Mouse (Mus musculus) liver (tissue): ENCODE results near the gene Arhgap29.

ENCODE experiments used
- DNase-seq: peaks from one replicate; pipeline ENCODE4 v3.0.0-alpha.2; 2020; ENCODE audit warnings: mixed read lengths

Gene Arhgap29

DNA sequence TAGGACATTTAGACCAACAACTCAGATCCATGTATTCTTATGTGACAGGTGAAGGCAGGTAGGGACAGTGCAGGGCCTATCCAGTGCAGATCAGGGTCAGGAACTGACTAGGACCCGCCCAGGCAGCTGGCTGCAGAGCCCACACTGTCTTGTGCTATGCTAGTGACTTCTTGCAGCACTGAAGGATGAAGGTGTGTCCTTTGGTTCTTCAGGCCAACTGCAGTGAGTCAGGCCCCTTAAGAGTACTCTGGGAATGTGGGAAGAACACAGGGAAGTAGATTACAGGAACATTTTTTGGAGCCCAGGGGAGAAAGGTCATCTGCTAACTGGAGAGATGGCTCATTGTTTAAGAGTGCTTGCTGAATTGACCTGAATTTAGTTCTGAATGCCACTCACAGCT lies 60.1 kb downstream of the Arhgap29 start:
- DNase-seq, result no peak

DNA sequence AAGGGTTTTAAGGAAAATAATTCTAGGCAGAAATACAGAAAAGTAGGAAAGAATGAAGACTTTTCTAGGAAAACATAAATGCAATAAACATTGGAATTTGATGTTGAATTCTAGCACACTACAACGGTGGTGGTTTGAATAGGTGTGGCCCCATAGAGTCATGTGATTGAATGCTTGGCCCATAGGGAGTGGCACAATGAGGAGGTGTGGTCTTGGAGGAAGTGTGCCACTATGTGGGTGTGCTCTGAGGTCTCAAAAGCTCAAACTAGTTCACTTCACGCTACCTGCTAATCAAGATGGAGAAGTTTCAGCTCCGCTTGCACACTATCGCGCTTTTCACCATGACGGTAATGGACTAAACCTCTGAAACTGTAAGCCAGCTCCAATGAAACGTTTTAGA lies 66.1 kb downstream of the Arhgap29 start:
- no peak for DNase-seq

DNA sequence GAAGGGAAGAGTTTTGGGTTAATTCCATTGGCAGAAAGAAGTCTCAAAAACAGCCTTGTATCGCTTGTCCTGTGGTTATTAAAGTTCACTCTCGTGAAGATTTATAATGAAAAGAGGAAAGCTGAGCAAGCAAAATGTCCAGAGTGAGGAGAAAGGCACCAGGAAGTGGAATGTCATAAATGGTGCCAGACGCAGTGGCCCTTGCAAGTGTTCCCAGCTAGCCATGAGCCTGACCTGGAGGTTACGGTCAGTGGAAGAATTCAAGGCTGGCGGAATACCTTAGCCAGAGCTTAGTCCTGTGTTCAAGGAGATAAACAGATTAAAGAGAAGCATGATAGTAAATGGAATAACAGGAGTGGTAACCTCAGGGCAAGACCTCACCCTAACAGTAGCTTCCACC lies 66.8 kb downstream of the Arhgap29 start:
- no peak for DNase-seq

DNA sequence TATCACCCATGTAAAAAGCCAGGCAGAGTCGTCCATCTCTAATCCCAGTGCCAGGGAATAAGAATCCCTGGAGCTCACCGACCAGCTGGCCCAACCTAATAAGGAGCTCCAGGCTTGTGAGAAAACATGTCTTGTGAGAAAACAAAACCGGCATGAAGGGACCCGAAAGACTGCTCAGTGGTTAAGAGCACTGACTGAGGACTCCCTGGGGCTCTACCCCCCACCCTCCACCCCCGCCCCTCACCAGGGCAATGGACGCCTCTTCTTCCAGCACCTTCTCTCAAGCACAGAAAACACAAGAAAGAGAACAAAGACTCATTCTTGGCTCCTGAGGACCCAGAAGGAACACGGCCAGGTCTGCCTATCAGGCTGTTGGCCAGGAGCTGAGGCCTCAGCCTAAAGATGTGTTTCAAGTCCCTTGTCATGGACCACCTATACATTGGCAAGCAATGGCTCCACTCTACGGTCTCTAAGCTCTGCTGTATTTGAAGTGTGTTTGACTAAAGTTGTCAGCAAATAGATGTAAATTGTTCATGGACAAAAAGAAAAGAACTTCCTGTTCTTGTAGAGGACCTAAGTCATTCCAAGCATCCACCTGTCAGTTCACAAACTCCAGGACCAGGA lies 68.8 kb downstream of the Arhgap29 start:
- no peak for DNase-seq

DNA sequence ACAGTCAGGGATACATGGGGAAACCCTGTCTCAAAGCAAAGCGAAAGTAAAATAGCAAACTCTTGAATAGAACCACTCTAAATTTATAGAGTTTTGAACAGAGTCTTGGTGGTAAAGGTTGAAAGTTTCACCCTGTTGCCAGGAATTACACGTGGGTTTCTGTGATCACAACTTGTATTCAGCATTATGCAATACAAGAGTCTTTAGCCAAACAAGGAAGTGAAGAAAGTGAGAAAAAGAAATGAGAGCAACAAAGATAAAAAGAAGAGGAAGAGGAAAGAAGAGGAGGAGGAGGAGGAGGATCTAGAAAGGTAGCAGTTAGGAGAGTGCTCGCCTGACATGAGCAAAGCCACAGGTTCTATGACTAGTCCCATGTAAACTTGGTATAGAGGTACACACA lies 70.0 kb downstream of the Arhgap29 start:
- no peak for DNase-seq

DNA sequence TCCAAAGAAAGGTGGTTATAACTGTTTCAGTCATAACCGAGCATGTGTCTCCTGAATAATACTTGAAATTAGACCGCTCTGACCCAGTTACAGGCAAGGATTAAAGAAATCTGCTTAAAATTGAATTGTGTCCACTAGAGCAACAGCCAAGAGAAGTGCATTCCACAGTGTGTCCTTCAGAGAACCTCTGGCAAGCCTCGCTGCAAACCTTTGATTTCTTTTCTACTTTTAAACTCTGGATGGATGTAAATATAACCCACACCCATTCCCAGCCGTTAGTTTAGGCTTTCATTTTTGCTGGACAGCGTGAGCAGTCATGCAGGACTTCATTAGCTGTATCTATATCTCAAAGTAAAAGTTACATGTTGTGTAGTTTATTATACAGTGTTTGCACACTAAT lies 74.3 kb downstream of the Arhgap29 start:
- DNase-seq, result no peak

DNA sequence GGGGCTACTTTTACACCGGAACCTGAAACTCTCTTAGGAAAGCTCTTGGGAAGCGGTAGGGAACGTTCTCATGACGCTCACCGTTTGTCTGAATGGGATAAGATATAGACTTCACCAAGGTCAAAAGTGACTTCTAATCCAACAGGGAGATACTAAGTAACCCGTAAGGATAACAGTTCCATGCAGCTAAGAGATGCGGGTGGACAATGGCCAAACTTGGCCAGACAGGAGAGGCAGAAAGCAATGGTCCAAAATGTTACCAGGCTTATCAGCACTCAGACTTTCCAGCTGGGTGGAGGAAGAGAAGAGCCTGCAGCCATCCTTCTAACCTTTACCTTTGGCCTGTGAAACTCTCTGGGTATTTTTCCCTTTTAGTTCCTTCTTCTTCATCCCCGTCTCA lies 75.4 kb downstream of the Arhgap29 start:
- DNase-seq, result no peak

DNA sequence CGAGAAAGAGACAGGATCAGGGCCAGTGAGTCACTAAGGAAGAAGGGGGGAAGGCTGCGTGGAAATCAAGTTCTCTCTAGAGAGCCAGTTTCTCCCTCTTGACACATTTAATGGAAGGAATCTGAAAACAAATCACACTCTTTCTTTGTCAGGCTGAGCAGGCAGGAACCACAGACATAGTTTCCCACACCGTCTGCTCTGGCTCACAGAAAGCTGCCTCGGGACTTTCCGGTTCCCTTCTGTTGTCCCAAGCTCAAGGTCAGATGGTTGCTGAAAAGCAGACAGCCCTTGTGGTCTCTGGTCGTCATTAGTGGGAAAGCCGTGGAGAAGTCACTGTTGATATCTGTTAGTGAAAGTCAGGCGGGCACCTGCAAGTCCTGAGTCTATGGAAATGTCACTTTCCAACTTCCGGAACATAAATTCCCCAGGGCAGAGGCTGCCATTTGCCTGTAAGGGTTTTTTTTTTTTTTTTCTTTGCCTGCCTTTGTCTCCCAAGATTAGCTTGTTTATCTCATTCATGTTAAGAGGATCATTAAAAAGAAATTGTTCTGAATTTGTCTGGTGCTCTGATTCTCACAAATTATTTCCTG lies 81.0 kb downstream of the Arhgap29 start:
- no peak for DNase-seq

DNA sequence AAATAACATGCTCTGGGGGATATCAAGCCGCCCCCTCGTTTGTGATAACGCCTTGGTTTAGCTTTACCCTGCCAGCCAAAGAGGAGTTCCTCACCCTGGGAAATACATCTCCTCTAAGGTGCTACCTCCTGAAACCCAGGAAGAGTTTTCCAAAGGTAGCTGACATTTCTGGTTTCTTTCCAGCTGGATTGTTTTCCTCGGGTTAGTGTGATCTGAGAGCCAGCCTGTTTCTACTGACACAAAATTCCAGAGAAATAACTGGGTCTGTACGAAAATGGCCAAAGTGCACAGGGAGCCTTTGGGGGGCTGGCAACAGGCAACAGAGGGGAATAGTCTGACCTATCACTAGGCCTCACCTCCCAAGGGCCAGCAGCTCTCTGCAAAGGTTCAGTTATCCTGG lies 81.9 kb downstream of the Arhgap29 start:
- no peak for DNase-seq

DNA sequence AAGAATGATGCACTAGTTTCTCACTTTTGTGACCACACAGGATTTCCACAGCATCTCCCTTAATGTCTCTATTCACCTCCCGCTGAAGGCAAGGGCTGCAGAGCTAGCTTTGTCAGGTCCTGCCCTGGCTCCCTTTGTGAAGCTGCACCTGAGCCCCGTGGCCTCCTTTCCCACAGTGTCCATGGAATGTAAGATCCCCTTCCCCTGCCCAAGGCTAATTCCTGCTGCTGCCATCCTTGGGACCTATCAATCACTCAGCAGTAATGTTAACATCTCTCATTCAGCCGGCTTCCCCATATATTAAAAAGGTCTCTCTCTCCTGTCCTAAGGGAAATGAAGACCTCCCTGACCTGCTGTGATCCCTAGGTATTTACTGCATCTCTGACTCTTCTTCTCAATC lies 82.8 kb downstream of the Arhgap29 start:
- no peak for DNase-seq

DNA sequence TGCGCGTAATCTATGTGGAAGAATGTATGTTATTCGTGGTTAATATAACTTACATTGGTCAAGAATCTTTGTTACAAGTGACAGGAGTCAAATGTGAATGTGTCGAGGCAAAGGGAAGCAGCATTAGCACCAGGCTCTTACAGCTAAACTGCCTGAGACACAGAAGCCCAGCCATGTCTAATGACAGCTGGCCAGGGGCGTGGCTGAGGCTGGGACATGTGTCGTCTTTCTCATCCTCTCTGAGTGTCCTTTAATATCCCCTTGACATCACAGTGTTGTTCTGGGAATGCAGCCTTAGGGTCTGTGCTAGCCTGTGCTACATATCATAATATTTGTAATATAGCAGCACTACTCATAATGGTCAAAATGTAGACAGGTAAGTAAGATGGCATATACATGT lies 88.2 kb downstream of the Arhgap29 start:
- no peak for DNase-seq

DNA sequence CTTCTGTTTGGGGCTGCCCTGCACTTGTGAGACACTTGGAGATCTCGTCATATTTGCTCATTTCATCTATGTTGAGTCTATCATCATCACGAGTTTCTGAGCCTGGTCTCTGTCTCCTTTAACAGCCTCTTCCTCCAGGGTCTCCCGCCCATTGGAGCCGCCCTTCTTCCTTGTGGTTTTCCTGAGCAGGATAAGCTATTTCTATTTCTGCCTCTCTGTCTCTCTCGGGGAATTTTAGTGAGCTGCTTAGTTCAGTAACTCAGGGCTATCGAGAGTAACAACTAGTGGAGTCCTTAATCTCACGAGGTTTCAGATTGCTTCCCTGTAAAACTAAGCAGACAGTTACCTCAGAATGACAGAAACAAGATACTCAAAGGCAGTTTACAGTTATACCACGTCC lies 90.8 kb downstream of the Arhgap29 start:
- DNase-seq, result no peak

DNA sequence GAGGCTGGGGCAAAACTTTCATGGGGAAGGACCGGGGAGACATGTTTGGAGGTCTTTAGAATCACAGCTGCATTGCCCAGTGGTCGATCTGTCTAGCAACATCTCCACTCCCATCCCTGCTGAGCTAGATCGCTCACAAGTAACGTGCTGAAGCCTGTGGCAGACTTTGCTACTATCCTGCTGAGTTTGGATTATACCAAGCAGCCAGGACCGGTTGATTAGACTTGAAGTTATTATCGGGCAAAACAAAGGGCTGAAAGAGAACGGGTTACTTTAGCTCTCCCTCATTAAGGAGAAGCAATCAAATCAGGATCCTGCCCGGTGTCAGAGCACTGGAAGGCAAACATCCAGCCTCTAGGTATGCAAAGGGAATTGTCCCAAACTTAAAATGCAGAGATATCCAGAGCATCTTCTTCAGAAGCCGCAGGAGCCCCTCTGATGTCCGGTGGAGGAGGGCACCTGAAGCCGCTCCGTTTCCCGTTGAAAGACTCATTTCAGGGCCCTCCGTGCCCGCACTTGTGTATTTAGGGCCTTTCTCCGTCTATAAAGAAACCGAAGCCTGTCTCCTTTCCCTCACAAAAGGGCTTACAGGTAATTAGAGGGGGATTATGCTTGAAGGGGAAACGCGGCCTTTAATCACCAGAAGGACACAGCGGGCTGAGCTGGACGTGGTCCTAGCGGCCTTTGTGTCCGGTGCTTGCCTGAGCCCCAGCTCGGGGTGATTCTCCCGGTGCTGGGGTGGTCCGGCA lies 91.6 kb downstream of the Arhgap29 start, which contains the start of gene Abca4:
Abca4 (plus strand) TSS at position 645 of the 749 bp plus-strand sequence.
- DNase-seq, result no peak

DNA sequence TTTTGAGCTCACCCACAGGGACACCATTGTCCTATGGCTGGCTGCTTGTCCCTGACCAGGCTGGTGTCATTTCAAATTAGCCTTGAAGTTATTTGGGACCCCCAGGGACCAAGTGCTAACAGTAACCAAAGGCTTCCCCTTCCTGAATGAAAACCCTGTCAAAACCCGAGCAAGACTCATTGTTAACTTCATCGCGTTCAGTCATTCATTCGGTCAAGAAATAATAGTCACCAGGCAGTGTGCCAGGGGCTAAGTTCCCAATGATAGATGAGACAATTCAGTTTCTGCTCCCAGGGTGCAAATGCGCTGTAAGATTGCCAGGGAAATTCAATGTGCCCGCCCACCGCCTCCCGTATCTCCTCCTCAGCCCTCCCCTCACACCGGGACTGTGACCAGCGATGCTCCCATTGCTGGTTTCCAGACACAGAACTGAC lies 93.9 kb downstream of the Arhgap29 start:
- no peak for DNase-seq

DNA sequence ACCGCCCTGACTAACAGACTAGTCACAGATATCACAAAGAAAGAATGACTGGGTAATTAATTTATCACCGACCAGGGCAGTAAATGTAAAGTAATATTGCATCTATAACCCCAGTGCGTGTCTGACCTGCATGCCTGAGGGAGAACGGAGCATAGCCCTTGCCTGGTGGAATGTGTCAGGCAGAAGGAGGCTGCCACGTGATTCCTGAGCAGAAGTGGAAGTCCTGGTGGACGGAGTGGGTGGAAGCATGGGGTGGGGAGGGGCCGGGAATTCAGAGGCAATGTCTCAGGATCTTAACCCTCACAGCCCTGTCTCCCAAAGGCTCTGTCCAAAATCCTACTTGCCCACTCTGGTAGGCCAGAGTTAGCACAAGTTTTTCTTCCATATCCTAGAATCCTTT lies 95.1 kb downstream of the Arhgap29 start:
- no peak for DNase-seq

DNA sequence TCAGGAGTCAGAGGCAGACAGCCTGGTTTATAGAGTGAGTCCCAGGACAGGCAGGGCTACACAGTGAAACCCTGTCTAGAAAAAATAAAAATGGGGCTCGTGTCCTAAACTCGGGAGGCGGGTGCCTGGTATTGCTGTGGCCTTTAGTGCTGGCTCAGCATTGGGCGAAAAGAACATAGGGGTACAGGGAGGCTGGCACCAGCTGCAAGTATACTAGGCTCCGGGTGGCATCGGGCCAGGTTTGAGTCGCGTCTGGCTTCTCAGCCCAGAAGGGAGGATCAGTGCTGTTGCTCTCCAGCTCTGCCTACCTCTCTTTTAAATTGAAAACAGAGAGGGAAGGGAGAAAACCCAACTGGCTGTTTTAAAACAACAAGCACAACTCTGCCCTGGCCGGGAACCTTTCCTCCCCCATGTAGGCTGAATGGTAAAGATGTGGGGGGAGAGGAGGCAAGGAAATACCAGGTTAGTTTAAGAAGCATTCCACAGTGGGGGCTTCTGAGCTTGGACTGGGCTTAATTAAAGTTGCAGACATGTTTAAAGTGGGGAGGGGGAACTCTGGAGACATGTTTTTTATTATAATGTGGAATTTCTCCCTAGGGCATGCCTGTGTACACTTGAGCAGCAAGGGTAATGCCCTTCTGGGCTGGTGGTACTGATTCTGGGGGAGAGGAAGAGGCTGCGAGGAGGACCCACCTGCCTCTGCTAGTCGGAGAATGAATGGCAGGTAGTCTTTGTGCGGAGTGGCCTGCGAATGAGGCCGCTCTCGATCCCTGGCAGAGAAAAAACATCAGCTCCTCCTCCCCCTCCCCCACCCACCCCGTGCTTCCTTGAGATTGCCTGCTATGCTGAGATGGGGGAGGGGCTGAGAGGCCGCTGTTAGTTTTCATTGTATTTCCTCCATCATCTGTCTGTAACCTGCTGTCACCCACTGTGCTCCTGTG lies 95.8 kb downstream of the Arhgap29 start:
- peak; percentile 55 for DNase-seq

DNA sequence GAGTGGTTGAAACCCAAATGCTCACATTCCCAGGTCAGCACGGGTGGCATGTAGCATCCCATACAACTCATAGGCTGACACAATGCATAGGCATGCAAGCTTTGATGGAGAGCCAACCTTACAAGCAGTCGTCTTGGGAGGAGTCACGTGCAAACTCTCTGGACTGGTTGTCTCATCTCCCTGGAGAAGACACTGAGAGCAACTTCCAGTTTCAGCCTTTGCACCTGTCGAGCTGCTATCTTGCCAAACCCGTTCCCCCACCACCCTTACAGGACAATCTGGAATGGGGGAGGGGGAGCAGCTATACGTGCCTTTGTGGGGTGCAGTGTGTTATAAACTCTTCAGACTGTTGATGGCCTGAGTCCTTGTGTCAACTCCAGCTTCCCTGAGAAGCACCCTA lies 96.8 kb downstream of the Arhgap29 start:
- no peak for DNase-seq

DNA sequence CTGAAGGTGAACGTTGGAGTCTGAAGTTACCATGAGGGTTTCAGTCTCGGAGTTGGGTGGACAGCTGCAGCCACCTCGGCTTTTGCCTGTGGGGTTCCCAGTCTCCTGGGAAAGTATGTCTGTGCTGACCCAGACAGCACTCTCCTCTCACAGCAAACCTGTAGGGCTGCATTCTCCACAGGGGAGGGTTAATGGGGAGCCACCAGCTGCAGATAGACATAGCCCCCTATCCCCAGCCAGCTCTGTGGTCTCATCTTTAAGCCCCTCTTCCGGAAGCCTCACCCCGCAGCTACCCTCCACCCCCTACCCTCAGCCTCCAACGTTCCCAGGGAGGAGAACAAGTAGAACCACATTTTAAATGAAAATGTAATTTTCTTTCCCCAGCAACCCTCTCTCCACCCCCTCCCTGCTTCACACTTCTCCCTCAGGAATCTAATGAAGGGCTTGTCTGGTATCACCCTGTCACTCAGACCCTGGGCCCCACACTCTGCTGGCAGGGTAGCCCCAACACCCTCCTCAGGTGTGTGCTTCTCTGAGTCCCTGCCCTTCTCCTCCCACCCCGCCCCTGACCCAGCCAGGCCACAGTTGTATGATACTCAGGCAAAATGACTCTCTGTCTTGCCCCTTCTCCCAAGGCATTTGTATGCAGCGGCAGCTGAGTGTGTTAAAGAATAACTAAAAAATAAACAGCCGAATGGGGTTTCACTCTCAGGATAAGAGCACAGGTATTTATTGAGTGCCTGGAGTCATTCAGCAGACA lies 106.3 kb downstream of the Arhgap29 start:
- DNase-seq, result no peak

DNA sequence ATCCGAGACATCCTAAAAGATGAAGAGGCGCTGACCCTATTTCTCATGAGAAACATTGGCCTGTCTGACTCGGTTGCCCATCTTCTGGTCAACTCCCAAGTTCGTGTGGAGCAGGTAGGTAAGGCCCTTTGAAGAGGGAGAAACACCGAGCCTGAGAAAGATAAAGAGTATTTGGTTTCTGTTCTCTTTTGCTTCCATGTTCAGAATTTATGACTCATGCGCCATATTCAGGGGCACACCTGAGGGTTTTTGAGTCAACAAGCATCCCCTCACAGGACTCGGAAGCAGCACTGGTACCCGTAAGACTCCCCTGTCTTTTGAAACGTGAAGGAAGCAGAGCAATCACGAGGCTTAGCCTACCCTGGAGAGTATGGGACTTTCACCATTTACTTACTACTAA lies 110.2 kb downstream of the Arhgap29 start:
- no peak for DNase-seq

DNA sequence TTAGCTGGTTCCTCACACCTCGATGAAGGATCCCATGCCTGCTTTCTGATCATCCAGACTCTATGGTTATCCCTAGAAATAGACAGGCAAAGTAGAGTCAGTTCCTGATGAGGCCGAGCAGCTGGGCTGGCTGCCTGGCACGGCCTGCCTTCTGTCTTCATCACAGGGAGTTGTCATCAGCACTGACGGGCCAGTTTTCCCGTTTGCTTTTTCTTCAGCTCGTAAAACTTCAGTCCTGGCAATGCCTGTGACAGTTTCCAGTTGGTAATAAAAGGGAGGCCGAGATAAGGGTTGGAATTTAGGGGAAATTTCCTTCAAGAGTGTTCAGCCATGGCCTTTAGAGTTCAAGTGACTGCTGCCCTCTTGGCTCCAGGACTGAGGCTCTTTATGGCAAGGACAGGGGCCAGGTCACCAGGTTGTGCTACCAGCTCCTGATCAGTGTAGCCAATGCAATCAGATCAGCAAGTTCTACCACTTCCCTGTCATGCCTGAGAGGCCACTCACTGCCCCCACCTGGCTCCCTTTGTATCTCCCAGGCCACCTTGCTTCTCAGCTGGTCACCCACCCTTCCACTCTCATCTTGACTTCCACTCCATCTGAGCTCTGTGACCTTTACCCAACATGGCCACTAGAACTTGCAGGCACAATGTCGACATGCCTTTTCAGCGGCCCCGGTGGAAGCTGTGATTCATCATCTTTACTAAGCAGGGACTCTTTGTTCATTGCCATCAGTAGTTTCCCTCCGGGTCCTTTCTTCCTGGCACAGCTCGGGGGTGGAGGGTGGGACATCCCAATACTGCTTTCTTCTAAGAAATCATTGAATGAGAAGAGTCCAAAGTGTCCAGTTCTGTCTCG lies 112.4 kb downstream of the Arhgap29 start:
- DNase-seq, result no peak
